Mouse (Mus musculus): Measurements from ENCODE around the gene Gls2.

GRCm38 (mm10) chr10:128236321-128236720 is 42.1 kb downstream of the Gls2 start:
- no peak for TF ChIP-seq POLR2A (IDR thresholded peaks at IDR 0.05; ENCODE audit: low read depth, low read length)
- no peak for TF ChIP-seq CTCF (IDR thresholded peaks at IDR 0.05; ENCODE audit: borderline replicate concordance, insufficient read depth, low read length)
